Mouse (Mus musculus): ENCODE data around the gene Nrg3. TPM values are rescaled to one million over a fixed set of nuclear protein-coding genes. Genes with fewer than 3 reads are reported as not detected.

Gene Nrg3
- polyA plus RNA-seq, 1 experiment from 2014 or later = 0.47 TPM

GRCm38 (mm10) chr14:39356251-39356650, 116.6 kb downstream of the Nrg3 start:
- no peaks in the 10 kb centered on the region for H3K27me3 ChIP-seq (replicated peaks; ENCODE audit: low read depth, poor library complexity, severe bottlenecking)

DNA sequence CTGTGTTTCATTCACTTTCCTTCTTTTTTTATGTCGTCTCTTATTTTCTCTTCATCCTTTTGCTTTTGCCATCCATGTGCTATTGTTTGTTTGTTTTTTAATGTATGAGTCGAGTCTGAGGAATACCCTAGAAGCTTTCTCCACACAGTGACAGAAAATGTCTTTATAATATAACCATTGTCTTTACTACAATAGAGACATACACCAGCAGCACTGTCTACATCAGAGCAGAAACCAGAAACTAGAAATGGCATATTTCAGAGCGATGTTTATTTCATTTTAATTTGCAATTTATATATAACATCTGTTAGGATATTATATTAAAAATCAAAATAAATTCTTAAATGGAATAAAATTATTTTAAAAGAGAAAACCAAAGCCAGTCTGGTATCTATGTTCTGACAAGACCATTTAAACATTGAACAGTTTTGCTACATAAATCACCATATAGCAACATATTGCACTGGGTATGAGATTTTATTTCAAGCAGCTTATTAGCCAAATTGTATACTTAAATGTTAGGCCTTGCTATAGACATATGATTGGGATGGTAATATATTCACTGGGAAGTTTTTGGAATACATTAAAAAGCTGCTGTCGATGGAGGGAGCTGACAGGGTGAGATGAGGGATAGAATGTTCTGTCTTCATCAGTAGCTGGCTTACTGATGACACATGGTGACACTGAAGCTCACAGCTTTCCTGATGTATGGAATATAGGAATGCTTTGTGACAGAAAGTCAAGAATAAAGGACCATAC, 120.7 kb downstream of the Nrg3 start:
- no peak overlapping the region for H3K4me3 ChIP-seq
- 80% methylated on average over 4 of the region's 4 CpGs for WGBS
- H3K4me1 ChIP-seq = no peaks in the 10 kb centered on the region
- no peak overlapping the region for H3K27ac ChIP-seq (replicated peaks)
- H3K27me3 ChIP-seq (replicated peaks; ENCODE audit: low read depth, poor library complexity, severe bottlenecking) = no peaks in the 10 kb centered on the region
- no peak for DNase-seq (ENCODE audit: low spot score)
- H3K9me3 ChIP-seq = no peaks in the 10 kb centered on the region
- H3K36me3 ChIP-seq (replicated peaks) = no peaks in the 10 kb centered on the region

More at GRCm38 (mm10) chr14:39356251-39356650, 116.6 kb downstream of the Nrg3 start:
- Histone ChIP-seq H3K4me3 (no peak overlapping the region), H3K27ac (replicated peaks) (no peak overlapping the region), H3K9me3 (no peaks in the 10 kb centered on the region), H3K4me1 (no peaks in the 10 kb centered on the region), H3K36me3 (replicated peaks) (no peaks in the 10 kb centered on the region)
- WGBS = 93% methylated on average over 2 of the region's 2 CpGs
- DNase-seq (ENCODE audit: low spot score) = no peak

- Histone ChIP-seq H3K4me3 (no peak overlapping the region), H3K36me3 (replicated peaks) (no peaks in the 10 kb centered on the region), H3K27ac (replicated peaks) (no peak overlapping the region), H3K9me3 (no peaks in the 10 kb centered on the region), H3K4me1 (no peaks in the 10 kb centered on the region), H3K27me3 (replicated peaks; ENCODE audit: low read depth, poor library complexity, severe bottlenecking) (no peaks in the 10 kb centered on the region)
- no peak for DNase-seq (ENCODE audit: low spot score)
- WGBS = 83% methylated on average over 4 of the region's 4 CpGs
Measured at GRCm38 (mm10) chr14:39317424-39318110, 155.3 kb downstream of the Nrg3 start.

- H3K4me1 ChIP-seq = no peaks in the 10 kb centered on the region
- H3K9me3 ChIP-seq = no peaks in the 10 kb centered on the region
- no peak overlapping the region for H3K27ac ChIP-seq (replicated peaks)
- no peaks in the 10 kb centered on the region for H3K36me3 ChIP-seq (replicated peaks)
- no peak for DNase-seq (ENCODE audit: low spot score)
- no peaks in the 10 kb centered on the region for H3K27me3 ChIP-seq (replicated peaks; ENCODE audit: low read depth, poor library complexity, severe bottlenecking)
- H3K4me3 ChIP-seq = no peak overlapping the region
Measured at GRCm38 (mm10) chr14:39314111-39314510, 158.8 kb downstream of the Nrg3 start.

GRCm38 (mm10) chr14:39265121-39265520, 207.8 kb downstream of the Nrg3 start:
- Histone ChIP-seq H3K4me3 (no peak overlapping the region), H3K27ac (replicated peaks) (no peak overlapping the region), H3K4me1 (no peaks in the 10 kb centered on the region), H3K36me3 (replicated peaks) (no peaks in the 10 kb centered on the region), H3K9me3 (no peaks in the 10 kb centered on the region), H3K27me3 (replicated peaks; ENCODE audit: low read depth, poor library complexity, severe bottlenecking) (no peaks in the 10 kb centered on the region)
- no peak for DNase-seq (ENCODE audit: low spot score)
- 92% methylated on average over 1 of the region's 1 CpGs for WGBS

- no peaks in the 10 kb centered on the region for H3K36me3 ChIP-seq (replicated peaks)
- no peaks in the 10 kb centered on the region for H3K27me3 ChIP-seq (replicated peaks; ENCODE audit: low read depth, poor library complexity, severe bottlenecking)
- H3K4me1 ChIP-seq = no peaks in the 10 kb centered on the region
- 90% methylated on average over 4 of the region's 4 CpGs for WGBS
- H3K27ac ChIP-seq (replicated peaks) = no peak overlapping the region
- H3K4me3 ChIP-seq = no peak overlapping the region
- no peak for DNase-seq (ENCODE audit: low spot score)
- no peaks in the 10 kb centered on the region for H3K9me3 ChIP-seq
Measured at GRCm38 (mm10) chr14:39264422-39264821, 208.5 kb downstream of the Nrg3 start.

- no peaks in the 10 kb centered on the region for H3K27me3 ChIP-seq (replicated peaks; ENCODE audit: low read depth, poor library complexity, severe bottlenecking)
- no peak overlapping the region for H3K27ac ChIP-seq (replicated peaks)
- no peak overlapping the region for H3K4me3 ChIP-seq
- 88% methylated on average over 1 of the region's 1 CpGs for WGBS
- no peaks in the 10 kb centered on the region for H3K4me1 ChIP-seq
- no peak for DNase-seq (ENCODE audit: low spot score)
- no peaks in the 10 kb centered on the region for H3K36me3 ChIP-seq (replicated peaks)
- H3K9me3 ChIP-seq = no peaks in the 10 kb centered on the region
Measured at GRCm38 (mm10) chr14:39261016-39261415, 211.9 kb downstream of the Nrg3 start.

DNA sequence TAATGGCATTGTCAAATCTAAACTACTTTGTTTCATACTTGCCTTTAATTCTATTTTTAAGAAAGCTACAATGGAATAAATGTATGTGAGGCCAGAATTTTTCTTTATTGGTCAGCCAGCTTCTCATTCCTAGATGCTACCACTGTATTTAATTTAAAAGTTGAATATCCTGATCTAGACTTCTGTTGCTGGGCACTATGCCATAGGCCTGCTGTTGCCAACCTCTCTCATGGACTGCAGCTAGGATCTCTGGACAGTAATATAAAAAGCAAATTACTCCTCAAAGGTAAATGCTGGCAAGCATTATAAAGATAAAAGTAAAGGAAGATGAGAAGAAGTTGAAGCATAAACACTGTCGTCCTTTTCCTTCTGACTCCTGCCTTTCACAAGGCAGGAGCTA, 217.5 kb downstream of the Nrg3 start:
- Histone ChIP-seq H3K27ac (replicated peaks) (no peak overlapping the region), H3K4me1 (no peaks in the 10 kb centered on the region), H3K36me3 (replicated peaks) (no peaks in the 10 kb centered on the region), H3K9me3 (no peaks in the 10 kb centered on the region), H3K27me3 (replicated peaks; ENCODE audit: low read depth, poor library complexity, severe bottlenecking) (no peaks in the 10 kb centered on the region), H3K4me3 (no peak overlapping the region)
- no peak for DNase-seq (ENCODE audit: low spot score)
- 65% methylated on average over 1 of the region's 1 CpGs for WGBS

DNA sequence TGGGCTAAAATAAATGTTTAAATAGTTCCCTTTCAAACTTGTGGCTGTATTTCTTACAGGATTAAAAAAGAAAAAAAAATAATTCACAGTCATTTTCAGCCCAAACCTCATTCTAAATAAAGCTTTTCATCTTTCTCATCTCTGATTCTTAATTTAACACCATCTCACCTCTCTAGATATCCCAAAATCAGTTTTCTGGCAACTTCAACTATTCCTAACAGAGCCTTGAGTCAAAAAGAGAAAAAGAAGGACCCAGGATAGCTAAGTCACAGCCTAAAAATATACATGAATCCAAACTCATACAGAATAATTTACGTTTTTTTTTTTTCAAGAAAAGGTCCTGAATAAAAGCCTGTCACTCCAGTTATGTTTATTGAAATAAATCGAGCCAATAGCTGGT, 232.6 kb downstream of the Nrg3 start:
- 80% methylated on average over 2 of the region's 2 CpGs for WGBS
- Histone ChIP-seq H3K9me3 (no peaks in the 10 kb centered on the region), H3K27ac (replicated peaks) (no peak overlapping the region), H3K36me3 (replicated peaks) (no peaks in the 10 kb centered on the region), H3K4me3 (no peak overlapping the region), H3K27me3 (replicated peaks; ENCODE audit: low read depth, poor library complexity, severe bottlenecking) (no peaks in the 10 kb centered on the region), H3K4me1 (no peaks in the 10 kb centered on the region)
- DNase-seq (ENCODE audit: low spot score) = no peak

- H3K4me1 ChIP-seq = no peaks in the 10 kb centered on the region
- no peaks in the 10 kb centered on the region for H3K27me3 ChIP-seq (replicated peaks; ENCODE audit: low read depth, poor library complexity, severe bottlenecking)
- H3K9me3 ChIP-seq = no peaks in the 10 kb centered on the region
- H3K36me3 ChIP-seq (replicated peaks) = no peaks in the 10 kb centered on the region
- DNase-seq (ENCODE audit: low spot score) = no peak
- WGBS = 100% methylated on average over 1 of the region's 1 CpGs
- H3K27ac ChIP-seq (replicated peaks) = no peak overlapping the region
- no peak overlapping the region for H3K4me3 ChIP-seq
Measured at GRCm38 (mm10) chr14:39211472-39211871, 261.4 kb downstream of the Nrg3 start.

DNA sequence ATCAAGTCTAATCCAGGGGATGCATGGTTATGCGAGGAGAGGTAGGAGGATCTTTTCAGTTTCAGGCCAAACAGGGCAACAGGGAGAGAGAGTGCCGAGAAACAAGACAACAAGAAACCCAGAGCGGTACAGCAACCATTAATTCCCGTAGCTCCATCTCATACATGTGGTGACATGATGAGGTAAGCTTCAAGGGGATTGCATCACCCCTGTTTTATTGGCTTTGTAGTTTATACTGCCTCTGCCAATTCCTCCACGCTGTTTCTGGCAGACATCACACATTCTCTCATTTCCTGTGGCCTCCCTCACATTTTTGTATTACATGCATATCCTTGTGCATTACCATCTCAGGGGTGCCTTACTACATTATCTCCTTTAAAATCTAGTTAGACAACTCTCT, 280.9 kb downstream of the Nrg3 start:
- DNase-seq (ENCODE audit: low spot score) = no peak
- no peaks in the 10 kb centered on the region for H3K4me1 ChIP-seq
- no peak overlapping the region for H3K27ac ChIP-seq (replicated peaks)
- no peak overlapping the region for H3K4me3 ChIP-seq
- WGBS = 76% methylated on average over 5 of the region's 5 CpGs
- H3K9me3 ChIP-seq = no peaks in the 10 kb centered on the region
- H3K27me3 ChIP-seq (replicated peaks; ENCODE audit: low read depth, poor library complexity, severe bottlenecking) = no peaks in the 10 kb centered on the region
- H3K36me3 ChIP-seq (replicated peaks) = no peaks in the 10 kb centered on the region

GRCm38 (mm10) chr14:39173709-39174108, 299.2 kb downstream of the Nrg3 start:
- DNase-seq (ENCODE audit: low spot score) = peak; percentile 11
- peaks cover 9% of the 10 kb centered on the region; the same call in 1 of the 2 replicates for H3K4me1 ChIP-seq
- 48% methylated on average over 2 of the region's 2 CpGs for WGBS

GRCm38 (mm10) chr14:39160140-39160539, 312.7 kb downstream of the Nrg3 start:
- Histone ChIP-seq H3K4me1 (no peaks in the 10 kb centered on the region), H3K27ac (replicated peaks) (no peak overlapping the region), H3K9me3 (no peaks in the 10 kb centered on the region), H3K36me3 (replicated peaks) (no peaks in the 10 kb centered on the region), H3K27me3 (replicated peaks; ENCODE audit: low read depth, poor library complexity, severe bottlenecking) (no peaks in the 10 kb centered on the region), H3K4me3 (no peak overlapping the region)
- DNase-seq (ENCODE audit: low spot score) = no peak
- WGBS = 75% methylated on average over 3 of the region's 3 CpGs

More at GRCm38 (mm10) chr14:39173709-39174108, 299.2 kb downstream of the Nrg3 start:
- Histone ChIP-seq H3K36me3 (replicated peaks) (no peaks in the 10 kb centered on the region), H3K27ac (replicated peaks) (no peak overlapping the region), H3K9me3 (no peaks in the 10 kb centered on the region), H3K27me3 (replicated peaks; ENCODE audit: low read depth, poor library complexity, severe bottlenecking) (no peaks in the 10 kb centered on the region), H3K4me3 (no peak overlapping the region)

All from embryonic facial prominence, embryonic 10.5 days (tissue).